Mouse (Mus musculus) frontal cortex, adult 2 months (tissue): ENCODE measurements around the gene Gm20388. TPM values are rescaled to one million over a fixed set of nuclear protein-coding genes. Genes with fewer than 3 reads are reported as not detected.
A peak's percentile ranks its signal among the peaks of the same experiment; 100 is the strongest.

Source experiments
- DNase-seq, 2 experiments: peaks; one replicate each; pipeline ENCODE4 v3.0.0; 2022; ENCODE audit warnings: low spot score in 1 of 2; ENCODE audit errors: extremely low spot score in 1 of 2
- polyA plus RNA-seq: library from polyadenylated mRNA; depleted of rRNA; stranded (reverse); fragments of >200 nt; gene quantifications from 2 replicates; pipeline ENCODE4 v1.2.3, GENCODE M21; 2012

Gene Gm20388
- polyA plus RNA-seq, 1 experiment = 22.2 TPM

DNA sequence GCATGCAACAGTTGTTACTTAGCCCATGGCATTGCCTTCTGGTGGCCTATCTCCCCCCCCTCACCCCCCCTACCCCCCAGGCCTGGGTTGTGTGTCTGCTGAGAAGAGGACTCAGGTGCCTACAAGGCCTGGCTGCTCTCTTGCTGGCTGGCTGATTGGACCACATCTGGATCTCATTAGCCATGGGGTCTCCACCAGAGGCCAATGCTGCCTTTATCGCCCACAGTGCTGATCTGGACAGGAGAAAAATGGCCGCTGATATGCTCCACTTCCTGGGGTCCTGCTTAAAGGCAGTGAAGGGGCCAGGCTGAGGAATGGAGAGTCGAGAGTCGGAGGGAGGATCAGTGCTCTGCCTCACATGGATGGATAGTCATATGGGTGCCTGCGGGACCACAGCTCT is 935.4 kb downstream of the Gm20388 start:
- DNase-seq = no peak

DNA sequence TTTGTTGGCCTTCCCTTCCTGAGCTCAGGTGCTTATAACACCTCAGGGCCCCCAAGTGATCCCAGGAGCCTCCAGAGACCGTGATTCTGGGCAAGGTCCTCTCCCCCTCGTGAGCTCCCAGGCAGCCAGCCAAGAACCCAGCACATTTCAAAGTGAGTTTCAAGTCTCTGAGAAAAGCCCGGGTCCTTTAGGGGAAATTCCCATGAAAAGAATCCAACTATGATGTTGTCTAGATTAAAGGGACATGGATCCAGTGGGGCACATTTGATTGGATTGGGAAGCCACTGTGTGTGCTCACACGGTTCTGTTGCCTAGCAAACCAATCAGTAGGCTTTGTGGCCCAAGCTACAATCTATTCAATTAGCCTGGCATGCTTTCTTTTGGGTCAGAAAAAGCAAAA is 936.6 kb downstream of the Gm20388 start:
- peak in 1 of 2 experiments; percentile 3 for DNase-seq

DNA sequence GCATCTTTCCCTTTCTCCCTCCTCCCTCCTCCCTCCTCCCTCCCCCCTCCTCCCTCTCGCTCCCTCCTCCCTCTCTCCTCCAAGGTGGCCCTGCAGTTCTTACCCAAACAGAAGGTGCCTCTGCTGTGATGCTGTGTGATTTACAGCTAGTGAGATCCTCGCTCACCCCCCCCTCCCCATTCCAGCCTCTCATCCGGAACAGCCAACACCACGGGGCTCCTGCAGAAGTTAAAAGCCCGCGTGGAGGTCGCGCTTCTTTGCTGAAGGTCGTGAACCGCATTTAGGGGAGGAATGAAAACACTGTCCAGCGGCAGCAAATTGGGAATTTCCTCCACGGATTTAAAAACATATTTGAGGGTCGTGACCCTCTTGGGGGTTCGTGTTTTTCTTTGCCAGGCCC is 937.1 kb downstream of the Gm20388 start:
- no peak for DNase-seq

DNA sequence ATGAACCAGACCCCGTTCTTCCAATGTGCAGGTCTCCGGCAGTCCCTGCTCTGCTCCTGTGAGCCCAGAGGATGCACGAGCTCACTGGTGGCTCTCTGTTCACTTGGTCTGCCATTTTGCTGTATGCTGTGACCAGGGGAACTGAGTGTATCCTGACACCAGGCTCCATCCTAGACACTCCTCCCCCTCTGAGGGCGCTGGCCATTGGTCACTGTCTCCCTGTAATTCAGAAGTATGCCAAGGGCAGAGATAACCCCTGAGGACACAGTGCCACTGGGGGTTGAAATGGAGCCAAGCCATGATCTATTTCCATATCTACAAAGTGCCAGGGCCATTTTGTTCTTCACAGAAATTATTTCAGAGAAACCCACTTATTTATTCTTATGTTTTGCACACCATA is 937.8 kb downstream of the Gm20388 start:
- DNase-seq = no peak

DNA sequence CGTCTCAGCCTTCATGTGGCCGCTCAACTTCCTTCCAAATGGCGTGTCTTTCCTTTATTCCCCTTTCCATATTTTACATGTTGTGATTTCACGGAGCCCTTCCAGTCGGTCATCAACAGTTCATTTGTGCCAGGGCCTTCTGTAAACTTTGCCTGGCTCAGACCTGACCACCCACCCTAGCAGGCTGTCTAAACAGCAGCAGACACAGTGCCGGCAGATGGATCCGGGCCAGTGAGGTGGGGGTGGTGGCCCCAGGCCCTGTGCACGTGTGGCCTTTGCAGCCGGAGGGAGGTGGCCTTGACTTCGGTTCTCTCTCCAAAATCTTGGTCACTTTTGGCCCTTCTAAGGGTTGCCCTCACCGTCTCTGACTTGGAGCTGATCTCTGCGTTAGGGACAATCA is 940.8 kb downstream of the Gm20388 start:
- DNase-seq = no peak

DNA sequence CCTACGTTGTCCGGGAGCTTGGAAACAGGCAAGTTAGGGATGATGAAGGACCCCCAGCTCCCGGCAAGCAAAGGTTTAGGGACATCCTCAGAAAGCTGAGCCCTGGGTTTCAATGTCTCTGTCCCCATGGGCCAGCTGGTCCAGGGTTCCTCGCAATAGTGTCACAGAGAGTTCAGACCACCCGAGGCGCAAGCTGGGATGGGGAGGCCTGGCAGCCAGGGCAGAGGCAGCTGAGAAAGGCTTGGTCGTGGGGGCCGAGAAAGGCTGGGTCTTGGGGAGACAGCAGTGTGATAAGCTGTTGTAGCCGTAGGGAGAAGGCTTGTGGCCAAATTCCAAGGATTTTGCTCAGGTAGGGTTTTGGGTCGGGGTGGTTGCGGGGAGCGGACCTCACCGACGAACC is 949.2 kb downstream of the Gm20388 start:
- no peak for DNase-seq

DNA sequence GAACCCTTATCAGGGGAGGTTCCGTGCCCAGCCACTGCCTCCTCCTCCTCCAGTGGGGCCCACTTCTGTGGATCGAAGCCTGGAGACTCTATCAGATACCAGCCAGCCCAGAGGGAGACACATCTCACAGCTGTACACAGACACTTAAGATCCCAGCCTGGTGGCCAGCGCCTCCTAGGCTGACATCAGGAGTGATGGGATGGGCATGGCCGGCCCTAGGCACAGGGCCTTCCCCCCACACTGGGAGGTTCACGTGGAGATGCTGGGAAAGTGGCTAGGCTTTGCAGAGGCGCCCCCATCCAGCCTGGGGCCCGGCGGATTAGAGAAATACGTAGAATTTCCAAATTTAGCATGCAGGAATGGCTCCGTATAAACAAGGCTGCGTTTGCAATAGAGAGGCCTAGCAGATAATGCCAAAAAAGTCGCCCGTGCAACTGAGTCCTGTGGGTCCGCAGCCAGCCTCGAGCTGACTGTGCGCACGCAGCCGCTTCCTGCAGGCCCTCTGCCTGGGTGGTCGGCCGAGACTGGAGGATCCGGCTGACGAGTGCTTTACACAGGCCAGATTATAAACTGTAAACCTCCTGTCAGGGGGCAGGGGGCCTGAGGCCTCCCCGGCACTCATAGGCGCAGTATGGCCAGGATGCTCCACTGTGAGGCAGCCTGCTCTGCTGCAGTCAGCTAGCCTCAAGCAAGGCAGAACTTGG is 949.9 kb downstream of the Gm20388 start:
- no peak for DNase-seq

DNA sequence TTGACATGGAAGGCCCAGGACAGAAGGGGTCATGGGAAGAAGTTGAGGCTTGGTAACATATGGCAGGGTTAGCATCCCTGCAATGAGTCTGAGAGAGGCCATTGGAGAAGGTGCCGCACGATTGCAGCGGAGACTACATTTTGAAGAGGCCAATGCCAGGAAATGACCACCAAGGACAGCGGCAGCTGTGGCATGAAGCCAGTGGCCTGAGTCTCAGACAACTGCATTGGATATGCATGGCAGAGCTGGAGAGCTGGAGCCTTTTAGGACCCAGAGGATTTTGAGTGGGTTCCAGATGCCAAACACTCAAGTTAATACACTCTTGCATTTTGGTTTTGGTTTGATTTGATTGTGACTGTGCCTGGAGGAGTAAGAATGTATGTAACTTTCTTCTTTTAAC is 953.0 kb downstream of the Gm20388 start:
- no peak for DNase-seq

DNA sequence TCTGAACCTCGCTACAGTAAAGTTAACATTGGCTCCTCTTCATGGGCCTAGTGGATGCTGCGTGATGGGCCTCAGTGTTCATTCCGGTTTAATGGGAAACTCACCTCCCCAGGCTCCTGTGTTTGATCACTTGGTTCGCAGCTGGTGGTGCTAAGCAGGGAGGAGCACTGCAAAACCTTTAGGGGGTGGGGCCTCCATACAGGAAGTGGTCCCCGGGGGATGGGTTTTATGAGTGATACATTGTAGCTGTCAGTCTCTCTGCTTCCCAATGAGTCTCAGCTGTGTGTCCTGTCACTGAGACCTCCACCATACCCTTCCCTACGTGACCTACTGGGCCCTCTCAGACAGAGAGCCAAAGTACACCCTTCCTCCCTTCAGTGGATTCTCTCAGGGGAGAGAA is 956.7 kb downstream of the Gm20388 start:
- DNase-seq = no peak

DNA sequence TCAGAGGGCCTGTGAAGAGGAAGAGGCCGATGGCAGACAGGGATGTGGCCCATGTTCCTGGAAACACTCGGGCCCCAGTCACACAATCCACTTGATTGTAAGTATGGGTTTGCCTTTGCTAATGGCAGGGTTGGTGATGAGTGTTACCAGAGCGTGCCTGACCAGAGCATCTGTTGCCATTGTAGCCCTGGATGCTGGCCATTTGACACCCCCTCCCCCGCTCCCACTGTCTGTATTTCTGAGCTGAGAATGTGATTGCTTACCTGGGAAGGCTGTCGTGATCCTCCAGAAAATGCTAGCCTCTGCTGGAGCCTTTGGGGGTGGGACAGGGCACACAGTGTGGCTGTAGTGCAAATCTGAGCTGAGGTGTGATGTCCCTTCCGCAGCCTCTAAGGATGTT is 962.0 kb downstream of the Gm20388 start:
- DNase-seq = no peak

DNA sequence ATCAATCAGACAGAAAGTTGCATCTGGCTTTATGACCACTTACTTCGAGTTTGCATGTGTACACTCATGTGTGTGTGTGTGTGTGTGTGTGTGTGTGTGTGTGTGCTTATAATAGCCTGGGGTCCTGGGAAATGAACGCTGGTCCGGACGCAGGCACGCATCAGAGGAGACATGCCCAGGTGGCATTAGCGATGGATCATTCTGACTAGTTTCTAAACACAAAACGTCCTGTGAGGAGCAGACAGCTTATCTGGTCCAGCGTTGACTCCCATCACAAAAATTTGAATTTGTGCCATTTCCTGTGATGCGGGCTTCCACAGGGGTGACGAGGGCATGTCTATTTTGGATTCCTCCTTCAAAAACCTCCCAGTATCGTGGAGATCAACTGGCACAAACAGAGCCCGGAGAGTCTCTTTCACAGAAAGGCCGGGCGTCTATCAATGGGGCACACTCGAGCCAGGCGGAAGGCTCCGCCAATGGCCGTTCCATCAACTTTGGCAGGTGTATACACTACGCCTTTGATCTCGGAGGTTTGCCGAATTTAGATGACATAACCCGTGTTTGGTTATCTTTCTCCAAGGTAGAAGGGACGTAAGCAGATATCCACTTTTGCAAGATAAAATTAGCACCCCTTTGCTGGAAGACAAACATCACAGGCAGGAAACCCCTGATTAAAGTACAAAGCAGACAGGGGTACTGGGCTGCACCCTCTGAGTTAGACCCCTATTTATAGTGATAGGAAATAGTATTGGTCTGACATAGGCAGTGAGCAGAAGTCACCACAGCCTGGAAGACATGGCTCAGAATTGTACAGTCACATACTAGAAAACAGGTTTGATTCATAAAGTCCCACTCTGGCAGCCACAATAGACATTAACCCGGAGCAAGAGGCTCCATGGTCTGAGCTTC is 965.6 kb downstream of the Gm20388 start:
- DNase-seq = no peak

DNA sequence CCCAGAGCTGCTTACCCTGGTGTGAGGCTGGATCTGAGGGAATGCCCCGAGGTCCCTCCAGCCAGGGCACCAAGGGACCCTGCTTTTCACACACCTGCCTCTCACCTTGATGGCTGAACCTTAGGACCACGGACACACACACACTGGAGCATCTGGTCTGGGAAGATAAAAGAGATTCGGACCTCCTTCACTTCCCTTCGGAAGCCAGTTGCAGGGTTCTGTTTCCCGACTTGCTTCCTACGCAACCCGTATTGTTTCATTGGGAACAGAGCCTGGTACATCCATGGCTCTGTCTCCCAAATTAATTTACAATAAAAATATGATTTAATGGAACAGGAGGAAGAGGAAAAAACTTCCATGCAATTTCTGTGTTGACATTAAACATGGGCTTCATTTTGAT is 966.4 kb downstream of the Gm20388 start:
- DNase-seq = no peak

DNA sequence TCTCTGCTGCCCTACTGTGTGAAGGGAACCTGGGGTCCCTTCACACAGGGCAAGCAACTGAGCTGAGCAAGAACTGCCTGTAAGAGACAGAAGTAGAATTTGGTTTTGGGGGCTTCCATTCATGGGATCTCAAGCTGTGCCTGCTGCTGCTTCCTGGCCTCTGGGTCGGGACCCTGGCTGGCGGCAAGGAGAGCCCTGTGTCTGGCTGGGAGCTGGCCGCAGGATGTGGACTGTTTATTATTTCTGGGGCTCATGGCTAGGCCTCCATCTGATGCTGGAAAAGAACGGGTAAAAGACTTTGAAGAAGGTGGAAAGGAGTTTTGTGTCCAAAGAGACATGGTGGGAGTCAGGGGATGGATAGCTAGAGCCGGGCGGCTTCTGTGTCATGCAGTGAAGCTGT is 969.3 kb downstream of the Gm20388 start:
- DNase-seq = no peak

DNA sequence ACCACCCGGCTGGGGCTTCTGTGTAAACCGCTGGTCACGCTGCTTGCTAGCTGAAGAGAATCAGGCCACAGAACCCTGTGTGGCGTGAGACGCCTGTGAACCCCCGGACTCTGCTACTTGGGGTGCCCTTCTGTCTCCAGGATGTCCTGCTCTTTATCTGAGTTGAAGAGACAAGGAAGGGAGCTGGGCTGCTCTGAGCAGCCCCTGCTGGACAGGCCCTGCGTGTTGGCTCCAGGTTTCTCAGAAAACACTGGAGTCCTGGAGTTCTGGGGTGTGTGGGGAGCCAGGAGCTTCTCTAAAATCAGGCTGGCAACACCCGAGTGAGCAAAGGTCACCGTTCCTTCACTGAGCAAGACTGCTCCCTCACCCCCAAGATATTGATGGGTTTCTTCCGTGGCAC is 971.0 kb downstream of the Gm20388 start:
- DNase-seq = no peak

DNA sequence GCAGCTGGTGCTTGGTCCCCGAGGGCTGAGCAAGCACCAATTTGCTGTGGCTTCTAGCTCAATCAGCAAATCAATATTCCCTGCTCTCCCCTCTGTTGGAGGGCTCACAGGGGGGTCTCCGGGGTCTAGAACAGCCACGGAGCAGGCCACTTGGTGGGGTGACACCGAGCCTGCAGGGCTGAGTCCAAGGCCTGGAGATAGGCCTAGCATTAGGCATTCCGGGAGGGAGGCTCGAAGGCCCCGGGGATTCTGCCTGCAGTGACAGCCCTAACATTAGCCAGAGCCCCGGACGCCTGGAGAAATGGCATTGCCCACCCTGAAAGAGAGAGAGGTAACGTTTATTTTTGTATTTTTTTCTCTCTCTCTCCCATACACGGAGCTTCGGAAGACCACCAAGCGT is 972.0 kb downstream of the Gm20388 start:
- DNase-seq = no peak

DNA sequence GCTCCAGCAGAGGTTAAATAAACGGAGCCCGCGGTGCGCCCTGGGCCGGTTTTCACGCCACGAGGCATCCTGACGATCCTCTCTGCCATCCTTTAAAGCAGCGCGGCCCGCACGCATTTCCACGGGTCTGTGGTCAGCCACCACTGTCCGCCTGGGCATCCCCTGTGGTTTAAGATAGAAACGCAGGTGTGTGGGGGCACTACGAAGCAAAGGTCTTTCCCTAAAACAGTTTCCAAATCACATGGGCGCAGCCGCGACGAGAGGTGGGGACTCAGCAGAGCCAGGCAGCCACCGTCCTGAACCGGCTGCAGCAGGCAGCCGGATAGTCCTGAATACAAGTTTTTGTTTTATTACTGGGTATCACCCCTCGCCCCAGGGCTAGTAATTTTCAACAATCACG is 972.7 kb downstream of the Gm20388 start:
- DNase-seq = no peak

DNA sequence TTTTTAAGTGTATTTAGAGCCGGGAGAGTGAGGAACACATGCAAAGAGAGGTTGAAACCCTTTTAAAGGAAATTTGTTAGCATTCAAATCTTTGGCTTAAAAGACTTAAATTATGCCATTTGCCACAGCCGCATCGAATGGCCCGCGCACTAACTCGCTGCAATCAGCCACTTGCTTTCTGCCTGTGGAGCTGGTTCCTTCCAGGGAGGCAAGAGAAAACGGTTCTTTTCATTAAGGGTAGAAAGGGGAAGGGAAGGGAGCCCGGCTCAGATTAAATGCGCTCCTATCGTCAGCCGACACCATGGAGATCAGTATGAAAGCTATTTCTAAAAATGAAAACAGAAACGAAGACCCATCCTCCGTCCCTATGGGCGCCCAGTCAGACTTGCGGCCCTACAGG is 973.2 kb downstream of the Gm20388 start:
- no peak for DNase-seq

DNA sequence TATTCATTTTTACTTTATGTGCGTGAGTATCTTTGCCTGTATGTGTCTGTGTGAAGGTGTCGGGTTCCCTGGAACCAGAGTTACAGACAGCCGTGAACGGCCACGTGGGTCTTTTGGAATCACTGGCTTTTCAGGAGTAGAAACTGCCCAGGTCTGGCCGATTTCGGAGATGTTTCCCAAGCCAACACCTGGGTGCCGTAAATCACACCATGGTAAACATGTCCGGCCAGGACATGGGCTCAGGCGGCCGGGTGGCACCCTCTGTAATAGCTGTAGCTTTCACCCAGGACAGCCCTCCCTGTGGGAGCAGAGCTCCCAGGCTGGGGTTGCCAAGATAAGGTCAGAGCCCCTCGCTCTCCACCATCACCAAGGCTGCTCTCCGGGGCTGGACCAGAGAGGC is 974.2 kb downstream of the Gm20388 start:
- DNase-seq = no peak

DNA sequence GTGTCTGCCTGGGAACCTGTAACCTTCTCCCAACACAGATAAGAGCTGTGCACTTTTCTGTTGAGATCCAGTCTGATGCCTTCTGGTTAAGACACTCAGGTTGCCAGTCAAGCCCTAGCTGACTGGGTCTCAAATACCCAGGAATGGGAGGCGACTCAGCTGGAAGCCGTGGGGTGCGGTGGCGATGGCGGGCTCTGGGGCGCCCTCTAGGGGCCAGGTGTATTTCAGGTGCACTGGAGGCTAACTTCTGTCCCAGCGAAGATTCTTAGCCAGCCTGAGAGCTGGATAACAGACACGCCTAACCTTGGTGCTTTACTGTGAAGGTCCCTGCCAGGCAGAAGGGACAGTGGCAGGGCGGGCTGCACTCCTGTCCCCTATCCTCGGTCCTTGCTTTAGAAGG is 976.6 kb downstream of the Gm20388 start:
- DNase-seq = no peak

DNA sequence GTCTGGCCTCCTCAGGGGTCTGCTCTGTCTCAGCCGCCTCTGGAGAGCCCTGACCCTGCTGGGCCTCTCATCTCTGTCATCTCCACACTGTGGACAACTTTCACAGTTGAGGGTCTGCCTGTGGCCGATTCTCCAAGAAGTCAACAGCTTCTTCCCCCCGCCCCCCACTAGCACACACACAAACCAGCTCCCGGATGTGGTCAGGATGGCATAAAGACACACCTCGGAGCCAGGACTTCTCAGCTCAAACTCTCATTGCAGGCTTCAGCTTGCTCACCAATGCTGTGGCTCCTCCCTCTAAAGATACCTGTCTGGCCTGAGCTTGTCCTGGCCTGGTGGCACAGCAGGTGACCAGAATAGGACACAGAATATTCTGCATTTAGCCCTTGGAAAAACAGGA is 977.4 kb downstream of the Gm20388 start:
- no peak for DNase-seq

DNA sequence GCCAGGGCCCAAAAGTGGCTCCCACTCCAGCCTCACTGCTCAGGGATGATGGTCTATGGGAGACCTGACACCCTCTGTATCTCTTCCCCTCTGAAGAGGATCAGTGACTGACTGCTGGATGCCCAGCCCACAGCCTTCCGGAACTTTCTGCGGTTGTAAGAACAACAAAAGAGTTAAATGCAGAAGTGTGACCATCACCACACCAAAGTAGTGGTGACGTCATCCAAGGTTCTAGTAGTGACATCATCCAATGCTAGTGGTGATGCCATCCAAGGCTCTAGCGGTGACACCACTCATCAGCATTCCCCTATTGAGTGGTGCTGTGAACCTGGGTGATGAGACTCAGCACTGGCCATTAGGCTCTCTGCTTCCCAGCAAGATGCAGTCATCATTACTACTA is 978.5 kb downstream of the Gm20388 start:
- no peak for DNase-seq

DNA sequence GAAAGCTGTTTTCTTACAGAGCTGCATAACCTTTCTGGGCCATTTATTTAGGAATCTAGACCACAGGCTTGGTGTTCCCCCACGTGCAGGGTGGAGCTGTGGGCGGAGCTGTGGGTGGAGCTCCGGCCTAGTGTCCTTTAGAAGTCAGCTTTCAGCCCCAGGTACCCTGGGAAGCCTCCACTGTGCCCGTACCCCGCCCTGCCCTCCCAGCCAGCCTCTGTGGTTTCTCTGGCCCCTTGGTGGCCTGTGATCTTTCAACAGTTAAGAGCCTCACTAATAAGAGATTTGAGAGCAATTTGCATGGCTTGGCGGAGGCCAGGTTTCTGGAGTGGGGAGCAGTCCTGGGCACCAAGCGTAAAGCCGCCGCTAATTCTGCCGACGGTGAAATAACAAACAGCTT is 979.4 kb downstream of the Gm20388 start:
- DNase-seq = no peak
